Mouse (Mus musculus): Measurements from ENCODE around the gene Prdx6.

Gene Prdx6

GRCm38 (mm10) chr1:161251417-161252265 is 622 bp upstream of the Prdx6 start:
- WGBS: 62% methylated on average over 9 of the region's 9 CpGs

- WGBS: 4% methylated on average over 15 of the region's 15 CpGs
Observed at GRCm38 (mm10) chr1:161250031-161250603, 902 bp downstream of the Prdx6 start.

GRCm38 (mm10) chr1:161249442-161249841 is 1.6 kb downstream of the Prdx6 start:
- 13% methylated on average over 6 of the region's 6 CpGs for WGBS

GRCm38 (mm10) chr1:161248685-161249084 is 2.3 kb downstream of the Prdx6 start:
- WGBS: 61% methylated on average over 7 of the region's 7 CpGs

GRCm38 (mm10) chr1:161247643-161248580 is 3.1 kb downstream of the Prdx6 start:
- 59% methylated on average over 11 of the region's 11 CpGs for WGBS

GRCm38 (mm10) chr1:161247176-161247575 is 3.8 kb downstream of the Prdx6 start:
- WGBS: 55% methylated on average over 3 of the region's 3 CpGs

GRCm38 (mm10) chr1:161237750-161238149 is 13.3 kb downstream of the Prdx6 start:
- 99% methylated on average over 4 of the region's 4 CpGs for WGBS

GRCm38 (mm10) chr1:161237339-161237738 is 13.7 kb downstream of the Prdx6 start:
- 97% methylated on average over 7 of the region's 7 CpGs for WGBS

- 70% methylated on average over 13 of the region's 13 CpGs for WGBS
Observed at GRCm38 (mm10) chr1:161233226-161233839, 17.7 kb downstream of the Prdx6 start.

- WGBS: 92% methylated on average over 5 of the region's 5 CpGs
Observed at GRCm38 (mm10) chr1:161232181-161232580, 18.8 kb downstream of the Prdx6 start.

GRCm38 (mm10) chr1:161224837-161225236 is 26.2 kb downstream of the Prdx6 start:
- WGBS: 38% methylated on average over 5 of the region's 5 CpGs

GRCm38 (mm10) chr1:161219816-161220215 is 31.2 kb downstream of the Prdx6 start:
- WGBS: 41% methylated on average over 3 of the region's 3 CpGs

- 44% methylated on average over 4 of the region's 4 CpGs for WGBS
Observed at GRCm38 (mm10) chr1:161214465-161214864, 36.6 kb downstream of the Prdx6 start.

- 79% methylated on average over 5 of the region's 5 CpGs for WGBS
Observed at GRCm38 (mm10) chr1:161199856-161200255, 51.2 kb downstream of the Prdx6 start.

GRCm38 (mm10) chr1:161196364-161196763 is 54.7 kb downstream of the Prdx6 start:
- 22% methylated on average over 11 of the region's 11 CpGs for WGBS

- WGBS: under 1% methylated on average over 16 of the region's 16 CpGs
Observed at GRCm38 (mm10) chr1:161195541-161196351, 55.3 kb downstream of the Prdx6 start.

- WGBS: 82% methylated on average over 9 of the region's 9 CpGs
Observed at GRCm38 (mm10) chr1:161190253-161190910, 60.6 kb downstream of the Prdx6 start.
